Mouse (Mus musculus) stomach, embryonic 14.5 days (tissue): ENCODE data around the gene Irgq. TPM values are rescaled to one million over a fixed set of nuclear protein-coding genes. Genes with fewer than 3 reads are reported as not detected.
"Not testable (repeated sequence)": the region's sequence is repeated elsewhere in the genome, so short reads cannot be mapped to it uniquely, and the experiment has no call there.

ENCODE experiments used
- ATAC-seq: fragments of 200-750 bp; cut with Nextera tagmentation; 2 replicates; pipeline ENCODE4 v1.8.0; 2017; ENCODE audit warnings: low read depth, moderate TSS enrichment; ENCODE audit not compliant: insufficient number of reproducible peaks, insufficient read depth, low FRiP score
- H3K27ac ChIP-seq: fragments of 300-500 bp; sonication (generic); 2 replicates; pipeline ENCODE4 v1.5.1; 2014; ENCODE audit warnings: mild to moderate bottlenecking, low read length, moderate library complexity, mixed read lengths
- H3K27me3 ChIP-seq: fragments of 300-500 bp; sonication (generic); 2 replicates; pipeline ENCODE4 v1.6.1; 2014; ENCODE audit warnings: low read length, control low read depth, mixed read lengths; ENCODE audit not compliant: control insufficient read depth, insufficient read depth
- H3K36me3 ChIP-seq: fragments of 300-500 bp; sonication (generic); 2 replicates; pipeline ENCODE4 v1.6.1; 2014; ENCODE audit warnings: mild to moderate bottlenecking, control low read depth, low read length, moderate library complexity, mixed read lengths; ENCODE audit not compliant: control insufficient read depth, insufficient read depth
- H3K4me1 ChIP-seq: fragments of 300-500 bp; sonication (generic); 2 replicates; pipeline ENCODE4 v1.6.1; 2014; ENCODE audit warnings: low read length, control low read depth, mixed read lengths; ENCODE audit not compliant: control insufficient read depth, insufficient read depth
- H3K4me2 ChIP-seq: fragments of 300-500 bp; sonication (generic); replicated peaks from 2 replicates; pipeline ENCODE4 v1.6.1; 2014; ENCODE audit warnings: low read depth, low read length, control low read depth
- H3K4me3 ChIP-seq: fragments of 300-500 bp; sonication (generic); 2 replicates; pipeline ENCODE4 v1.5.1; 2014; ENCODE audit warnings: low read depth, low read length, control low read depth
- H3K9ac ChIP-seq: fragments of 300-500 bp; sonication (generic); replicated peaks from 2 replicates; pipeline ENCODE4 v1.6.1; 2014; ENCODE audit warnings: low read depth, mild to moderate bottlenecking, control low read depth, low read length, moderate library complexity, mixed read lengths
- H3K9me3 ChIP-seq: fragments of 300-500 bp; sonication (generic); 2 replicates; pipeline ENCODE4 v1.6.1; 2016; ENCODE audit warnings: low read depth, low read length, control low read depth; ENCODE audit not compliant: control insufficient read depth
- WGBS: fragments of 180-500 bp; shearing (Covaris S2); extraction: QIAGEN DNeasy Blood & Tissue Kit; methylation state at CpG from one replicate; pipeline ENCODE4 v1.1.7; 2014; 5-methylcytosine and 5-hydroxymethylcytosine counted together
- polyA plus RNA-seq: library from polyadenylated mRNA; unstranded; fragments of >200 nt; fragmentation: Nextera tagmentation; extraction: Ambion mirVana; gene quantifications from 2 replicates; pipeline ENCODE4 v1.2.1, GENCODE M21; 2014

Gene Irgq
- 8.9 and 9.0 TPM in 2 replicates for polyA plus RNA-seq

GRCm38 (mm10) chr7:24530062-24530931 is at the start of gene Irgq:
TSS of gene Irgq (plus strand) at chr7:24530689.
- H3K4me1 ChIP-seq = peaks cover 12% of the 10 kb centered on the region; the same call in 1 of the 2 replicates
- H3K4me3 ChIP-seq = peak within 1 kb of the TSS; percentile 63
- peak within 1 kb of the TSS; percentile 84 for H3K27ac ChIP-seq
- ATAC-seq = peak; percentile 96
- peak within 1 kb of the TSS; percentile 85 for H3K9ac ChIP-seq
- H3K4me2 ChIP-seq = peak within 1 kb of the TSS; percentile 96
- no peaks in the 10 kb centered on the region for H3K9me3 ChIP-seq
- WGBS = under 1% methylated on average over 44 of the region's 44 CpGs
- H3K27me3 ChIP-seq = no peaks in the 10 kb centered on the region
- H3K36me3 ChIP-seq = peaks cover 13% of the 10 kb centered on the region; the same call in 1 of the 2 replicates

GRCm38 (mm10) chr7:24480986-24481473 is 49.5 kb upstream of the Irgq start:
- peak overlapping the region; percentile 45; the same call in 1 of the 2 replicates for H3K9ac ChIP-seq
- ATAC-seq = peak; percentile 16; the same call in 1 of the 2 replicates
- H3K9me3 ChIP-seq = no peaks in the 10 kb centered on the region
- no peaks in the 10 kb centered on the region for H3K36me3 ChIP-seq
- no peaks in the 10 kb centered on the region for H3K27me3 ChIP-seq
- no peaks in the 10 kb centered on the region for H3K4me1 ChIP-seq
- peak overlapping the region; percentile 97 for H3K4me2 ChIP-seq
- 13% methylated on average over 14 of the region's 14 CpGs for WGBS
- peak overlapping the region; percentile 53 for H3K4me3 ChIP-seq
- no peak overlapping the region for H3K27ac ChIP-seq

- peak within 1 kb of the TSS; percentile 97 for H3K4me2 ChIP-seq
- under 1% methylated on average over 78 of the region's 83 CpGs for WGBS
- peak within 1 kb of the TSS; percentile 53 for H3K4me3 ChIP-seq
- no peak within 1 kb of the TSS for H3K27ac ChIP-seq
- peak; percentile 78 for ATAC-seq
- H3K27me3 ChIP-seq = no peaks in the 10 kb centered on the region
- H3K9me3 ChIP-seq = no peaks in the 10 kb centered on the region
- H3K9ac ChIP-seq = peak within 1 kb of the TSS; percentile 45
- H3K36me3 ChIP-seq = no peaks in the 10 kb centered on the region
- H3K4me1 ChIP-seq = no peaks in the 10 kb centered on the region
These were observed 48.8 kb upstream of the Irgq start, which contains the start of gene Cadm4 for GRCm38 (mm10) chr7:24481474-24482207. TSS of gene Cadm4 (plus strand) at chr7:24482023.

GRCm38 (mm10) chr7:24482208-24483020 is 48.1 kb upstream of the Irgq start:
- 4% methylated on average over 11 of the region's 38 CpGs for WGBS
- no peaks in the 10 kb centered on the region for H3K36me3 ChIP-seq
- no peaks in the 10 kb centered on the region for H3K27me3 ChIP-seq
- H3K27ac ChIP-seq = no peak overlapping the region
- no peaks in the 10 kb centered on the region for H3K4me1 ChIP-seq
- H3K9ac ChIP-seq = peak overlapping the region; percentile 45
- H3K4me3 ChIP-seq = peak overlapping the region; percentile 53
- peak overlapping the region; percentile 97 for H3K4me2 ChIP-seq
- peak; percentile 24 for ATAC-seq
- no peaks in the 10 kb centered on the region for H3K9me3 ChIP-seq

- not testable (repeated sequence) for H3K27me3 ChIP-seq, H3K27ac ChIP-seq, H3K4me2 ChIP-seq, H3K4me3 ChIP-seq, H3K4me1 ChIP-seq, H3K9me3 ChIP-seq, H3K9ac ChIP-seq, ATAC-seq, H3K36me3 ChIP-seq
- WGBS = 47% methylated on average over 6 of the region's 6 CpGs
These were observed 47.2 kb upstream of the Irgq start for GRCm38 (mm10) chr7:24483291-24483690.

GRCm38 (mm10) chr7:24485481-24485880 is 45.0 kb upstream of the Irgq start:
- H3K4me1 ChIP-seq = no peaks in the 10 kb centered on the region
- H3K36me3 ChIP-seq = no peaks in the 10 kb centered on the region
- no peak overlapping the region for H3K4me2 ChIP-seq
- H3K9me3 ChIP-seq = no peaks in the 10 kb centered on the region
- H3K4me3 ChIP-seq = no peak overlapping the region
- 85% methylated on average over 9 of the region's 9 CpGs for WGBS
- H3K27ac ChIP-seq = peak overlapping the region; percentile 5; the same call in 1 of the 2 replicates
- no peak overlapping the region for H3K9ac ChIP-seq
- no peak for ATAC-seq
- no peaks in the 10 kb centered on the region for H3K27me3 ChIP-seq

GRCm38 (mm10) chr7:24486654-24487130 is 43.8 kb upstream of the Irgq start:
- Histone ChIP-seq H3K36me3 (no peaks in the 10 kb centered on the region), H3K9ac (no peak overlapping the region), H3K4me1 (no peaks in the 10 kb centered on the region), H3K4me3 (no peak overlapping the region), H3K4me2 (no peak overlapping the region), H3K9me3 (no peaks in the 10 kb centered on the region), H3K27ac (peak overlapping the region; percentile 59; the same call in 1 of the 2 replicates), H3K27me3 (no peaks in the 10 kb centered on the region)
- WGBS = 42% methylated on average over 9 of the region's 9 CpGs
- peak; percentile 38; the same call in 1 of the 2 replicates for ATAC-seq
